Mouse (Mus musculus) CD4-positive, CD25-positive, alpha-beta regulatory T cell, adult 9 weeks (primary cell): ENCODE results near the gene Olfr1158. TPM values are rescaled to one million over a fixed set of nuclear protein-coding genes. Genes with fewer than 3 reads are reported as not detected.

Experiments
- polyA plus RNA-seq: library from polyadenylated mRNA; unstranded; fragments of 100-300 nt; shearing (Covaris generic); gene quantifications from one replicate; pipeline ENCODE4 v1.2.1, GENCODE M21; 2017

The Olfr1158 gene
- polyA plus RNA-seq, result not detected

DNA sequence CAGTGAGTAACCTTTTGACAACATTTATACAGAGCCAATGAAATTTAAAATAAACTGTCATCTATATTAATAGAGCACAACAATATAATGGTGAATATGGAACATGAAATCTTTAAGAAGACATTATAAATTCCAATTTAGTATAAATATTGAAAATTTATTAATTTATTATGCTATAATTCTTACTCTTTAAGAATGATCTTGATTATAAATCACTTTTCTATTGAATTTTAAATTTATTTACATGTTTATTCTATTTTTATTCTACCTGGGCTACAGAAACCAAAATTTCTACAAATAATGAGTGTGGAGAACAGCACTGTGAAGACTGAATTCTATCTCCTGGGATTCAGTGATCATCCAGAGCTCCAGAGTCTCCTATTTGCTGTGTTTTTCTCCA is at the start of gene Olfr1158:
Olfr1158 (plus strand) TSS at position 301 of the 400 bp plus-strand sequence.

DNA sequence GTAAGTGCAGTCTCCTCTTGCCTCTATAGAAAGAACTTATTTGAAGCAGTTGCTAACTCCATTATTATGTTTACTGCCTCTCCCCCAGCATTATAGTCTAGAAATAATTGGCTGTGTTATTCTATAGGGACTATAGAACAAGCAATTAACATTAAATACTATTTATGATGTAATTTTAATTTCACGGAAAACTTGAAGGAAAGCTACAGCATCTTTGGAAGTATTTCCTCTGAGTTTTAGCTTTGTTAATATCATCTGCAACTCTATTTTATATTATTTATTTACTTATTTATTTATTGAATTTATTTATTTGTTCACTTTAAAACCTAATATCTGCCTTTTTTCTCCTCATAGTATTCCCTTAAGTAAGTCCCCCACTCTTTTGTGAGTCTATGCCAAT is 44.9 kb upstream of the Olfr1158 start, which contains the start of gene Olfr1155:
Olfr1155 (minus strand) TSS at position 101 of the 400 bp plus-strand sequence.

DNA sequence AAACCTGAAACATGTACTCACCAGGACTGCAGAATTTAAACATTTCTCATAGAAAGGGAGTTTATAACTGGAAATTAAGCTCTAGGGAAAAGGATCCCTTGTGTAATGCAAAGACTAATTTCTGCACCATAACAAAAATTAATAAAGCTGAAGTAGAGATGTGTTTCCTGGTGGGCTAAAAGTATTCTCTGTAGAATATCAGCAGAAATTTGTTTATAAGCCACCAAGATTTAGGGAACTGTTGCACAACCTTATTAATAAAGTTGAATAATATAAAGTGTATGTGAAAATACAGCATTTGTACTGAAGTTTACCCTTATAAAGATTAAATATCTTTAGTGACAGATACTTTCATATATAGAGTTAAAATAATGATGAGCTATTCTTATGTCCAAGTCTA is 36.9 kb upstream of the Olfr1158 start, which contains the start of gene Olfr1156:
Olfr1156 (minus strand) TSS at position 101 of the 400 bp plus-strand sequence.

DNA sequence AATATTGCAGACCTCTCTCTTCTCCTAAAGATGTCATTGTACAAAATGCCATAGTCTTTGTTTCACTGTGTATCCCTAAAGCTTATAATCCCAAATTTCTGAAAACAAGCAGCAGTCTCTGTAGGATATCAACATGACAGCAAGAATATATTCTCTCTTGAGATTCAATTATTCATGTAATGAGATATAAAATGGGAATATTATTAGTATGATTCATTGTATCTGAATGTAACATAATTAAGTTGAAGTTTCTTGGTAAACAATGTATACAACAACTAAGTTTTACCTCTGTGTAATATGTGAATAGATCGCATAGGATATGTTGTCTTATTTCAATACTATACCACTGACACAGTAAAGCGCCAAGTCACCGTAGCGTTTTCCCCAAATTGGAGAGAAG is 21.7 kb upstream of the Olfr1158 start, which contains the start of gene Olfr1157:
Olfr1157 (minus strand) TSS at position 101 of the 400 bp plus-strand sequence.

DNA sequence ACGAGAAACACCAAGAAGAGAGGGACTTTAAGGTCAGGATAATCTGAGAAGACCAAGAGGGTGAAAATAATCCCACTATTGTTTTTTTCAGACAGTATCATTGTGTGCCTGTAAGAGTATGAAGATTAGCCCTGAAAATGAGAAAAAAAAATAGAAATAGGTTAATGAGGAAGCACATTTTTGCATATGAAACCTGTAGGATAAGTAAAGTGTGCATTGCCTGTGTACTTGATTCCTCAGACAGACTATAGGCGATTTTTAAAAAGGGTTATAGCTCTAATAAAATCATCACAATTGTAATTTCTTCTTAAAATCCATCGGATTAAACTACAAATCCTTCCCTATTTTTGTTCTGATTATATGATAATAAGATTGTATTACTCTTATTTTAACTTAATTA is 15.3 kb upstream of the Olfr1158 start, which contains the start of gene Olfr74:
Olfr74 (minus strand) TSS at position 101 of the 400 bp plus-strand sequence.

DNA sequence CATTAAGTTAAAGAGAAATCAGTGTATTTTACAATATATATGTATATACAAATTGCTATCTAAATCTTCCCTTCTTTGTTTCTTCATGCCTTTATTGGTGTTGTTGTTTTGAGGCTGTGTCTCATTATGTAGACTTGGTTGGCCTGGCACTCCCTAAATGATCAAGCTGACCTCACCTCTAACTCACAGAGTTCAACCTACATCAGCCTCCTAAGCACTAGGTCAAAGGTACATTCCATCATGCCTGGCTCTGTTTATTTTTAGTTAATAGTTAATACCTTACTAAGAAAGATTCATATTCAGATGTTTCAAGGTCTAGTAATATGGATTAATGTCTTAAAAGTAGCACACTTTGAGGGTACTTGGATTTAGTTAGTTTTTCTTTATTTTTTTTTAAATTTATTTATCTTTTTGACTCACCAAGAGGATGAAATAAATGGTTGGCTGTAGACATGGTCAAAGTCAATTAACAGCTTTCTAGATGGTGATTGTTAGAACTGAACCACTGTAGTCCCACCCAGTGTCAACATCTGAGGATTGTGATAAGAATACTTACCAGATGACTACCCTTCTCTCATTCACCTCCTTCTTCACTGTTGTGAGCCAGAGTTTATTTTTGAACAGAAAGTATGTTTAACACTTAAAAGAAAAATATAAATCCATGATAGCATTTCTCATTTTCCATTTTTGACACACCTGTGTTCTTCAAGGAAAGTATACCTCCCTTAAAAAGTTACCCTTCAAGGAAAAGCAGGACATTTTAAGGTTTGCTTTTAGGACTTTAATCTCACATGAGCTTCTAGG is 17.8 kb downstream of the Olfr1158 start, which contains the start of gene Olfr1160:
Olfr1160 (minus strand) TSS at position 754 of the 804 bp plus-strand sequence.

DNA sequence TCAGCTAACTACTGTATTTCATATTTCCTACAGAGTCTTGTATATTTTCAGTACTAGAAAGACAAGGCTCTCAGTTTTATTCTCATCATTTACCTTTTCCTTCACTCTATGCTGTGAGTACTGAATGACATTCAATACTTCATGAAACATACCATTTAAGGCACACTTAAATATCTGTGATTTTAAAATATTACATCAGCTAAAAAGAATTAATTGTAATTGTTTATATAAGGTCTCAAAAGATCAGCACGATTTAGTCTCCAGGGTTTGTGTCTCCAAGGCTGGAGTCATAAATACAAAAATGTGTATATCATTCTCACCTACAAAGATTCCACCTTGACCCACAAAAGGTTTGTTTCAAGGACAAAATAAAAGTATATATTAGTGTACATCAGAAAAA is 32.6 kb downstream of the Olfr1158 start, which contains the start of gene Olfr1161:
Olfr1161 (plus strand) TSS at position 301 of the 400 bp plus-strand sequence.

DNA sequence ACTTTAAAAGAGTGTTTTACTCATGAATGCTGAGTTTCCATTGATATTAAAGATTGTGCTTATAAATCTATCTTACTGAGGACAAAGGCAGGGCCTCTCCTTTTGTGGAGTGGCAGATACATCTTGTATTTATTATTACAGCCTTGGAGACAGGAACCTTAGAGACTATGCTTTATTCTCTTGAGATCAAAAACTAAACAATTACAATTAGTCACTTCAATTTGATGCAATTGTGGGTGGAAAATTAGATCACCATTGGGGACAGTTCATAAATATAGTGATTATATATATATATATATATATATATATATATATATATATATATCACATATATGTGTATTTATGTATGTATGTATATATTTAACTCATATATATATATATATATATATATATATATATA is 47.7 kb downstream of the Olfr1158 start, which contains the start of gene Olfr73:
Olfr73 (minus strand) TSS at position 101 of the 400 bp plus-strand sequence.

Other genes starting within 250 kb of the Olfr1158 start
- gene Olfr1140, start 246.4 kb upstream of the Olfr1158 start, polyA plus RNA-seq, result not detected
- not detected for gene Olfr1141, start 236.1 kb upstream of the Olfr1158 start, polyA plus RNA-seq
- gene Olfr152, start 210.6 kb upstream of the Olfr1158 start, polyA plus RNA-seq, result not detected
- gene Olfr1143, start 189.5 kb upstream of the Olfr1158 start, polyA plus RNA-seq, result not detected
- gene Olfr1145, start 180.3 kb upstream of the Olfr1158 start, polyA plus RNA-seq, result not detected
- gene Olfr1148, start 159.6 kb upstream of the Olfr1158 start, polyA plus RNA-seq, result not detected
- not detected for gene Olfr1150-ps1, start 146.1 kb upstream of the Olfr1158 start, polyA plus RNA-seq
- not detected for gene Olfr1151, start 134.3 kb upstream of the Olfr1158 start, polyA plus RNA-seq
- gene Olfr1152, start 123.6 kb upstream of the Olfr1158 start, polyA plus RNA-seq, result 0.04 TPM
- not detected for gene Olfr1153, start 95.2 kb upstream of the Olfr1158 start, polyA plus RNA-seq
- gene Olfr1154, start 84.9 kb upstream of the Olfr1158 start, polyA plus RNA-seq, result not detected
- not detected for gene Olfr1155, start 45.0 kb upstream of the Olfr1158 start, polyA plus RNA-seq
- 0.11 TPM for gene Olfr1156, start 37.0 kb upstream of the Olfr1158 start, polyA plus RNA-seq
- not detected for gene Olfr1157, start 21.8 kb upstream of the Olfr1158 start, polyA plus RNA-seq
- gene Olfr74, start 15.4 kb upstream of the Olfr1158 start, polyA plus RNA-seq, result not detected
- gene Olfr1160, start 18.2 kb downstream of the Olfr1158 start, polyA plus RNA-seq, result not detected
- not detected for gene Olfr1161, start 32.7 kb downstream of the Olfr1158 start, polyA plus RNA-seq
- gene Olfr73, start 47.6 kb downstream of the Olfr1158 start, polyA plus RNA-seq, result not detected
- not detected for gene Olfr1162, start 61.0 kb downstream of the Olfr1158 start, polyA plus RNA-seq
- not detected for gene Olfr1163, start 81.7 kb downstream of the Olfr1158 start, polyA plus RNA-seq
- gene Olfr1164, start 103.9 kb downstream of the Olfr1158 start, polyA plus RNA-seq, result not detected
- not detected for gene Olfr1166, start 138.2 kb downstream of the Olfr1158 start, polyA plus RNA-seq
- gene Olfr1167, start 165.1 kb downstream of the Olfr1158 start, polyA plus RNA-seq, result not detected
- gene Olfr1168, start 191.8 kb downstream of the Olfr1158 start, polyA plus RNA-seq, result not detected
- not detected for gene Olfr1170, start 238.2 kb downstream of the Olfr1158 start, polyA plus RNA-seq